Mouse (Mus musculus) left cerebral cortex, postnatal 14 days (tissue): ENCODE data around the gene Cuedc1. TPM values are rescaled to one million over a fixed set of nuclear protein-coding genes. Genes with fewer than 3 reads are reported as not detected.

Experiments used
- DNase-seq, 2 experiments: peaks; one replicate each; pipeline ENCODE4 v3.0.0; 2021 to 2022; ENCODE audit warnings: low spot score in 2 of 2, mixed read lengths in 1 of 2
- intact Hi-C: fragments of 180-260 bp; cut with DNase I; formaldehyde crosslinking; loops from one replicate; pipeline ENCODE4 v1.15.1; 2025
- total RNA-seq, 2 experiments: library from RNA; stranded (reverse); gene quantifications; 2 replicates each; pipeline ENCODE4 v1.2.3; 2021

Gene Cuedc1
- total RNA-seq, 2 experiments from 2014 or later = 28.2 TPM

GRCm38 (mm10) chr11:88211824-88212582 lies 114.1 kb downstream of the Cuedc1 start:
- no peak for DNase-seq
- intact Hi-C loops = loop anchor here (10.0 kb wide), 1 partner anchor 513 kb away; no protein-coding TSS in a partner anchor

GRCm38 (mm10) chr11:88213757-88214156 lies 115.9 kb downstream of the Cuedc1 start:
- no peak for DNase-seq
- intact Hi-C loops = loop anchor here (10.0 kb wide), 1 partner anchor 511 kb away; no protein-coding TSS in a partner anchor

GRCm38 (mm10) chr11:88214881-88215831 lies 117.3 kb downstream of the Cuedc1 start:
- intact Hi-C loops = loop anchor here (10.0 kb wide), 1 partner anchor 510 kb away; no protein-coding TSS in a partner anchor
- peak; percentile 60 to 68 for DNase-seq

- peak; percentile 74 to 78 for DNase-seq
- intact Hi-C loops = loop anchor here (2.0 to 10.0 kb wide), 2 partner anchors 509 to 607 kb away; no protein-coding TSS in a partner anchor
These were observed 118.4 kb downstream of the Cuedc1 start for GRCm38 (mm10) chr11:88216231-88216685.

- intact Hi-C loops = loop anchor here (10.0 kb wide), 1 partner anchor 507 kb away; no protein-coding TSS in a partner anchor
These were observed 120.3 kb downstream of the Cuedc1 start for GRCm38 (mm10) chr11:88218155-88218554.

GRCm38 (mm10) chr11:88218586-88218985 lies 120.7 kb downstream of the Cuedc1 start:
- no peak for DNase-seq
- intact Hi-C loops = loop anchor here (10.0 kb wide), 1 partner anchor 506 kb away; no protein-coding TSS in a partner anchor

More at GRCm38 (mm10) chr11:88218155-88218554, 120.3 kb downstream of the Cuedc1 start:
- DNase-seq = no peak

- intact Hi-C loops = no loop called here
These were observed 124.1 kb downstream of the Cuedc1 start for GRCm38 (mm10) chr11:88221929-88222475.

GRCm38 (mm10) chr11:88227001-88227957 lies 129.4 kb downstream of the Cuedc1 start:
- no peak for DNase-seq
- intact Hi-C loops = no loop called here

More at GRCm38 (mm10) chr11:88221929-88222475, 124.1 kb downstream of the Cuedc1 start:
- no peak for DNase-seq

- intact Hi-C loops = no loop called here
These were observed 133.4 kb downstream of the Cuedc1 start for GRCm38 (mm10) chr11:88231213-88231790.

GRCm38 (mm10) chr11:88233528-88234427 lies 135.9 kb downstream of the Cuedc1 start:
- no peak for DNase-seq
- intact Hi-C loops = no loop called here

More at GRCm38 (mm10) chr11:88231213-88231790, 133.4 kb downstream of the Cuedc1 start:
- no peak for DNase-seq

GRCm38 (mm10) chr11:88234789-88235188 lies 136.9 kb downstream of the Cuedc1 start:
- intact Hi-C loops = no loop called here
- no peak for DNase-seq

GRCm38 (mm10) chr11:88235221-88236203 lies 137.7 kb downstream of the Cuedc1 start:
- intact Hi-C loops = no loop called here
- no peak for DNase-seq

GRCm38 (mm10) chr11:88240275-88240674 lies 142.4 kb downstream of the Cuedc1 start:
- intact Hi-C loops = no loop called here
- no peak for DNase-seq

- intact Hi-C loops = no loop called here
- no peak for DNase-seq
These were observed 143.0 kb downstream of the Cuedc1 start for GRCm38 (mm10) chr11:88240736-88241353.
